Mouse (Mus musculus): ENCODE measurements around the gene Mcur1.

Gene Mcur1

GRCm38 (mm10) chr13:43566184-43566583, 6.2 kb upstream of the Mcur1 start:
- no peak for DNase-seq (ENCODE audit: inconsistent age in 2 of 2, low spot score in 1 of 2)

DNA sequence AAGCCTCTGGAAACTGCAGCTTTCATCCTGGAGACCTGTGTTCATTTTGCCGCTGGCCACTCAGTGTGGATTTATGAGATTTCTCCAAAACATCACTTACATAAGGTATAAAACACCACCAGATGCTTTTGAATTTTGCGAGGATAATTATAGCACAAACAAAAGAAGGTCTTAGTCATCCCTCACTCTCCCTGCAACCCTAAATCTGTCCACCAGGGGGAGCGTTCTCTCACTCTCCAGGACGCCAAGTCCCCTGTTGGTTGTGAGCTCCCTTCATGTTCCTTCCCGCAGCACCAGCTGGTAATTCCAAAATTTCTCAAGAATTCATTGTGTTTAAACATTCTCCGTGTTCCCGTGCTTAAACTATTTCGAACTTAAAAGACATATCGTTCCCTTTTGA, 5.4 kb upstream of the Mcur1 start:
- peak; percentile 73 to 92 for DNase-seq (ENCODE audit: inconsistent age in 2 of 2, low spot score in 1 of 2)

GRCm38 (mm10) chr13:43564733-43565132, 4.7 kb upstream of the Mcur1 start:
- no peak for DNase-seq (ENCODE audit: inconsistent age in 2 of 2, low spot score in 1 of 2)

GRCm38 (mm10) chr13:43562726-43563125, 2.7 kb upstream of the Mcur1 start:
- DNase-seq (ENCODE audit: inconsistent age in 2 of 2, low spot score in 1 of 2), result no peak

GRCm38 (mm10) chr13:43560458-43561411, 744 bp upstream of the Mcur1 start:
- peak; percentile 69 to 89 for DNase-seq (ENCODE audit: inconsistent age in 2 of 2, low spot score in 1 of 2)

DNA sequence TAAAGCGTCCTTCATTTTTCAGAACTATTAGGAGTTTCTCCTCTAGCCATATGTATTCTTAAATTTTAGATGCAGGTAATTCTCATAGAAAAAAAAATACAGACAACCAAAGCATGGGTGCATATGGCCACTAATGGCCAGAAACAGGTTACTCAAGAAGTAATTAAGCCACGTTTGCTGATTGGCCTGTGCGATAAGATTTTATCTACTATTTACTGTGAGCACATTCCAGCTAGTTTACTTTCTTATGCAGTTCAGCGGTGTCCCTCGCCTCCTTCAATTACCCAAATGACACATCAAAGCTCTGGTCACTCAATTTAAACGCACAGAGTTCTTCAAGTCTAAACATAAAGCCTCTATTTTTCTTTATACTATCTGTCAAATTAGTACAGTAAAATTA, 1.0 kb downstream of the Mcur1 start:
- DNase-seq (ENCODE audit: inconsistent age in 2 of 2, low spot score in 1 of 2), result no peak

- DNase-seq (ENCODE audit: inconsistent age in 2 of 2, low spot score in 1 of 2), result peak in 1 of 2 experiments; percentile 34
These were observed 1.6 kb downstream of the Mcur1 start for GRCm38 (mm10) chr13:43558357-43558756.

- no peak for DNase-seq (ENCODE audit: inconsistent age in 2 of 2, low spot score in 1 of 2)
These were observed 3.0 kb downstream of the Mcur1 start for GRCm38 (mm10) chr13:43556913-43557542.

GRCm38 (mm10) chr13:43555321-43555720, 4.7 kb downstream of the Mcur1 start:
- DNase-seq (ENCODE audit: inconsistent age in 2 of 2, low spot score in 1 of 2), result peak in 1 of 2 experiments; percentile 18

DNA sequence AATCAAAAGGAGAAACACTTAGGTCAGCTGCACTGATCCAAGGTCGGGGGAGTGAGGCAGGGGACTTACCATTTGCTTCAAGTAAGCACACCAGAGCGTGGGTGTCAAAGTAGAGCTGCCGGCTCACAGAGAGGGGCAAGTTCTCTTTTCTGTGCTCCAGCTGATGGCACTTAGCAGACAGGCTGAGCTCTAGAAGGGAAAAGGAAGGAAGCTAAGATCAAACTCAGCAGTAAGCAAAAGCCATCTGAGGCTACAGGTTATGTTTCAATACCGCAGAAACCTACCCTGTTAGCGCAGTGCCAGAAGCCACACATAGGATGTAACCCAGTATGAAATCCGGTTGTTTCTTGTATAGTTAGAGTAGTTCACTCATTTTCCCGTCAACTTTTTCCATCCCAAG, 5.2 kb downstream of the Mcur1 start:
- DNase-seq (ENCODE audit: inconsistent age in 2 of 2, low spot score in 1 of 2), result no peak

DNA sequence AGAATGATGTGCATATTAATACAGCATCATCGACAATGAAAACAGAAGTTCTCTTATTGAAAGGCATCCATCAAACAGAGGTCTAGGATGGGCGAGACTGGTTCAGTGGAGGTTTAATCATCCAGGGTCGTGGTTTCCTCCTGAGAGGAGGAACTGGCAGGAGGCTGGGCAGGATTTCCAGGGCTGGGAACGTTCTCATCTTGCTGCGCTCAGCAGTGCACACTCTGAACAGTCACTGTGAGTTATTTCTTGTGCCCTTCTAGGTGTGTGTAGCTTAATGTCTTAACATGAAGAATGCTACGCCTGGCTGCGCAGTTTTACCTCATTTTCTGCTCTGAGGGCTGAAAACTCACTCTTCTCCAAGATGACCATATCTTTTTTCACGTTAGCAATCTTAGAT, 9.3 kb downstream of the Mcur1 start:
- no peak for DNase-seq (ENCODE audit: inconsistent age in 2 of 2, low spot score in 1 of 2)

GRCm38 (mm10) chr13:43549870-43550269, 10.1 kb downstream of the Mcur1 start:
- no peak for DNase-seq (ENCODE audit: inconsistent age in 2 of 2, low spot score in 1 of 2)

DNA sequence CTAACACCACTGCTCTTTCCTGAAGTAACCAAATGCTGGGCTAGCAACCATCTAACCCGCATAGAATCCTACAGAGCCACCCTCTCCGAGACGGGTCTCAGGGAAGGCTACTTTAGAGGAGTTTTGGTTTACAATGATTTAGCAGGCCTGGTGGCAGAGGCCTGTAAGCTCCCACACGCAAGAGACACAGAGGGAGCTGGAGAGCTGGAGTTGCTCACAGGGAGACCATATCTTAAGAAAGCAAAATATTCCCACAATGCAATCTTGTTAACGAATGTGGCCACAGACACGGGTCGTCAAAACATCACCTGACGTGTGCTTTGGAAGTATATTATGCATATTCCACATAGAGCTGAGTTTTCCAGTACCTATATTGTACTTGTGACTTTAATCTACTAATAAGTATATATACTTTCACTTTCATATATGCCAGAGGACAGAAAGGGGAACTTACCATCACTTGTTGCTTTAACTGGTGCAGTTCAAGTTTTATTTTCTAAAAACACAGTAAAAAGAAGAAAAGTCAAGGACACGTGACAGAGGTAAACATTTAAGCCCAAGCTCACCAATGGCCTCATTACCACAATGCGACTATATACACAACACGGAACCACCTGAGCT, 10.8 kb downstream of the Mcur1 start:
- DNase-seq (ENCODE audit: inconsistent age in 2 of 2, low spot score in 1 of 2), result no peak

DNA sequence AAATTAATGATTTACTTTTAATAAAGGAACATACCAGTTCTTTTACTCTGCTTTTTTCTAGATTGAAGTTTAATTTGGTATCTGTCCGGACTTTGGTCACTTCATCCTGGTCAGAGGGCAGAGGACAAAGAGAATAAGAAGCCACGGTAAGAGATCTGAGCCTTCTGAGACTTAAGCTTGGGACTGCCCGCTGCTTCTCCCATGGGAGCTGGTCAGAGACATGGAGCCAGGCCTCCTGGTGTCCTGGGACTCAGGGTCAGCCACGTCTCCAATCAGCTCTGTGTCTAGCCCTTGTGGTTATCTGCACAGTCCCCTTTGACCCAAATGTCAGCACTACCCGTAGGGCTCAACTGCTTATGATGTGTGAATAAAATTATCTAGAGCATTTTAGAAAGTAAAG, 11.4 kb downstream of the Mcur1 start:
- DNase-seq (ENCODE audit: inconsistent age in 2 of 2, low spot score in 1 of 2), result no peak

- DNase-seq (ENCODE audit: inconsistent age in 2 of 2, low spot score in 1 of 2), result peak; percentile 81 to 95
These were observed 13.1 kb downstream of the Mcur1 start for GRCm38 (mm10) chr13:43546861-43547260.

GRCm38 (mm10) chr13:43540205-43540815, 19.7 kb downstream of the Mcur1 start:
- peak in 1 of 2 experiments; percentile 35 for DNase-seq (ENCODE audit: inconsistent age in 2 of 2, low spot score in 1 of 2)

DNA sequence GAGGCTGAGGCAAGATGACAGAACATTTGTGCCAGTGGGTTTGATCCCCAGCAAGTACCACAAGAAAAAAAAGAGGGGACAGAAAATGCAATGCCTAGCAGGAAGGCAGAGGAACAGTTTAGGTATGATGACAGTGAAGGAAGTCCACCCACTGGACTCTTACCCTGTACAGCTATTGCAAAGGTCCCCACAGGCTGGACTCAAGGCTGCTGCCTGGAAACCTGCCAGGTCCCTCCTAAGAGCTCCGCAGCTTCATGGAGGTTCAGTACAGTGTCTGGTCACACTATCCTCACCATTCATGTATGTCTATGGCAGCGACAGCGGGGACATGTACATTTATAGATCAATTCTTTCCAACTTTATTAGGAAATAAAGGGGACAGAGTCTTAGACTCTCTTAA, 20.6 kb downstream of the Mcur1 start:
- DNase-seq (ENCODE audit: inconsistent age in 2 of 2, low spot score in 1 of 2), result peak in 1 of 2 experiments; percentile 48

DNA sequence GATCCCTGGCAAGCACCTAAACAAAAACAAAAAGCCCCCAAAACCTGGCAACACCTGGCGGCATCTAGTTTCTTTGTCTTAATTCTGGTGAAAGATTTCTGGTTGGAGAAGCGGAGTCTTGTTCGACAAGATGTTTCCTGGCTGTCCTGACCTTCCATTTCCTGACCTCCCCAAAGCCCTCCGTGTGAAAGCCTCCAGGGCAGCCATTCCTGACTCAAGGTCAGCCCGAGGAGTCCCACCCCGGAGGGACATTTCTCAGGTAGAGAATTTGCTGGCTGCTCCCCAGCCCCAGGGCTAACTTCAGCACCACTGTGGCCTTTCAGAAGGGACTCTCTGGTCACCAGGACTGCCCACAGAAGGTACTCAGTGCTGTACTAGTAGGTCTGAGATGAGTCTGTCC, 22.1 kb downstream of the Mcur1 start:
- no peak for DNase-seq (ENCODE audit: inconsistent age in 2 of 2, low spot score in 1 of 2)

DNA sequence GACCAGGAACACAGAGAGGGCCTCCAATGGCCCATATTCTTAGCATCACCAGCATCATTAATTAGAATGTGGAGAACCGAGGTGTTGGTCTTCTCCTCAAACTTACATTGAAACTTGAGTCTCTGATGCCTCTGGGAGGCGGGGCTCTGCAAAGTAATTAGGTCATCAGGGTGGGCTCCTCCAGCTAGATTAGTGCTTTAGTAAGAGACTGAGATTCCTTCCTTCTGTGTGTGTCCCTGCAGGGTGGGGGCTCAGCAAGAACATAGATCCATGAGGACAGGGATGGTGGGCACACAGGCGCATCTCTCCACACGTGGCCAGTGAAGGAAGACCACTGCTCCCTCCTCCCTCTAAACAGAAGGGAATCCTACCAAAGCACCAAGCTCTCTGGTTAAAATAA, 26.0 kb downstream of the Mcur1 start:
- DNase-seq (ENCODE audit: inconsistent age in 2 of 2, low spot score in 1 of 2), result no peak

- peak in 1 of 2 experiments; percentile 44 for DNase-seq (ENCODE audit: inconsistent age in 2 of 2, low spot score in 1 of 2)
These were observed 28.9 kb downstream of the Mcur1 start for GRCm38 (mm10) chr13:43530832-43531693.

Measured in adrenal gland, adult (tissue).